Mouse (Mus musculus) olfactory bulb, adult 2 months (tissue): ENCODE results near the gene Gm49369. TPM values are rescaled to one million over a fixed set of nuclear protein-coding genes. Genes with fewer than 3 reads are reported as not detected.

ENCODE experiments used
- H3K27ac ChIP-seq: fragments of 200-500 bp; 2 replicates; pipeline ENCODE4 v1.5.1; 2012; ENCODE audit warnings: low read depth, low read length; ENCODE audit not compliant: insufficient read depth
- H3K4me1 ChIP-seq: fragments of 200-500 bp; 2 replicates; pipeline ENCODE4 v1.6.1; 2012; ENCODE audit warnings: low read length; ENCODE audit not compliant: control insufficient read depth, insufficient read depth
- H3K4me3 ChIP-seq: fragments of 200-500 bp; 2 replicates; pipeline ENCODE4 v1.5.1; 2012; ENCODE audit warnings: mild to moderate bottlenecking, low read depth, low read length, moderate library complexity; ENCODE audit not compliant: insufficient read depth
- CTCF ChIP-seq: fragments of 200-500 bp; IDR thresholded peaks from 2 replicates; pipeline ENCODE4 v1.5.1; 2012; ENCODE audit warnings: low read depth, mild to moderate bottlenecking, low read length, moderate library complexity; ENCODE audit not compliant: insufficient read depth
- POLR2A ChIP-seq: fragments of 200-500 bp; IDR thresholded peaks from 2 replicates; pipeline ENCODE4 v1.6.1; 2012; ENCODE audit warnings: mild to moderate bottlenecking, low read depth, low read length, moderate library complexity; ENCODE audit not compliant: insufficient read depth
- WGBS: fragments of 180-500 bp; shearing (Covaris S2); methylation state at CpG from one replicate; pipeline ENCODE4 v1.1.7; 2018; 5-methylcytosine and 5-hydroxymethylcytosine counted together
- polyA plus RNA-seq: library from polyadenylated mRNA; stranded (reverse); fragments of >200 nt; gene quantifications from 2 replicates; pipeline ENCODE4 v1.2.4, GENCODE M21; 2012; ENCODE audit warnings: low replicate concordance; ENCODE audit not compliant: missing spikeins, insufficient read depth, insufficient read length

The Gm49369 gene
- polyA plus RNA-seq, 1 experiment: not detected

DNA sequence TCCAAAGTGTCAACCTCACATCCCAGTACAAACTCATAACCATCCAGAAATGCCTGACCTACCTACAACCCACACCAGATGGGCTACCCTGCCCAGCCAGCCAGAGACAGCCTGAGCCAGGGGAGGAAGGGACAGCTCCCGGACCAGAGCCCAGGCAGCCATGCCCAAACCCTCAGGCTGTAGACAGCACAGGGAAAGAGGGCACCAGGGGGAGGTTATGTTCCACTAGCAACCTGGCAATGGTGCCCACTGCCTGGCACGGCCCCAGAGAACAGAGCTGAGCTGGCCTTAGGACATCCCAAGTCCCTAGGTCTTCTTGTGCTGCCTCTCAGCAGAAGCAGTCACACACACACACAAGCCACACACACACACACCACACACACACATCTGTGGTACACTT, 13.6 kb downstream of the Gm49369 start:
- no peak for TF ChIP-seq POLR2A
- TF ChIP-seq CTCF: no peak
- Histone ChIP-seq H3K4me3 (no peak overlapping the region), H3K4me1 (peaks cover 36% of the 10 kb centered on the region), H3K27ac (no peak overlapping the region)
- 78% methylated on average over 2 of the region's 2 CpGs for WGBS

- Histone ChIP-seq H3K27ac (no peak overlapping the region), H3K4me1 (0 out of 2 replicates have a peak, but pooled peaks cover 4% of the 10 kb centered on the region), H3K4me3 (no peak overlapping the region)
- WGBS: 75% methylated on average over 4 of the region's 4 CpGs
- TF ChIP-seq CTCF: no peak
- no peak for TF ChIP-seq POLR2A
Observed at GRCm38 (mm10) chr7:142363107-142363506, 19.4 kb downstream of the Gm49369 start.

GRCm38 (mm10) chr7:142360743-142361142, 21.7 kb downstream of the Gm49369 start:
- Histone ChIP-seq H3K4me1 (0 out of 2 replicates have a peak, but pooled peaks cover 4% of the 10 kb centered on the region), H3K27ac (no peak overlapping the region), H3K4me3 (no peak overlapping the region)
- TF ChIP-seq CTCF: no peak
- TF ChIP-seq POLR2A: no peak

DNA sequence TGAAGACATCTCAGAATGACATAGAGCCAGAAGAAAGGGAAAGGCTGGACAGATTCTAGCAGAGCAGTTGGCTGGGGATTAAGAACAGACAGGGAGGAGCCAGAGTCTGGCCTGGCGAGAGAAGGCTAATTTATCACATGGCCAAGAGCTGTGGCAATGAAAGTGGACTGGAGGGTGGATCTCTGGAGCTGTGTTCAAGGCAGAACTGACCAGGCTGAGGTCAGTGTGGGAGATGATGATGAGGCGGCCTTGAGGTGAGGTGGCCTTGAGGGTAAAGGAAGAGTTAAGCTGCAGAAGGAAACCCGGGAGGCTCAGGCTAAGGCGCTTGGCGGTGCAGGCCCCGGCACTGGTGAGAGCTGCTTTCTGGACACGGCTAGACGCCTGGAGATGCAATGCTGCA, 23.3 kb downstream of the Gm49369 start:
- no peak for TF ChIP-seq CTCF
- no peak for TF ChIP-seq POLR2A
- H3K4me1 ChIP-seq: 0 out of 2 replicates have a peak, but pooled peaks cover 4% of the 10 kb centered on the region
- WGBS: 73% methylated on average over 8 of the region's 8 CpGs
- no peak overlapping the region for H3K4me3 ChIP-seq
- H3K27ac ChIP-seq: no peak overlapping the region

GRCm38 (mm10) chr7:142357566-142357965, 24.9 kb downstream of the Gm49369 start:
- H3K4me3 ChIP-seq: no peak overlapping the region
- H3K27ac ChIP-seq: no peak overlapping the region
- 0 out of 2 replicates have a peak, but pooled peaks cover 4% of the 10 kb centered on the region for H3K4me1 ChIP-seq
- 88% methylated on average over 3 of the region's 3 CpGs for WGBS
- no peak for TF ChIP-seq CTCF
- no peak for TF ChIP-seq POLR2A

DNA sequence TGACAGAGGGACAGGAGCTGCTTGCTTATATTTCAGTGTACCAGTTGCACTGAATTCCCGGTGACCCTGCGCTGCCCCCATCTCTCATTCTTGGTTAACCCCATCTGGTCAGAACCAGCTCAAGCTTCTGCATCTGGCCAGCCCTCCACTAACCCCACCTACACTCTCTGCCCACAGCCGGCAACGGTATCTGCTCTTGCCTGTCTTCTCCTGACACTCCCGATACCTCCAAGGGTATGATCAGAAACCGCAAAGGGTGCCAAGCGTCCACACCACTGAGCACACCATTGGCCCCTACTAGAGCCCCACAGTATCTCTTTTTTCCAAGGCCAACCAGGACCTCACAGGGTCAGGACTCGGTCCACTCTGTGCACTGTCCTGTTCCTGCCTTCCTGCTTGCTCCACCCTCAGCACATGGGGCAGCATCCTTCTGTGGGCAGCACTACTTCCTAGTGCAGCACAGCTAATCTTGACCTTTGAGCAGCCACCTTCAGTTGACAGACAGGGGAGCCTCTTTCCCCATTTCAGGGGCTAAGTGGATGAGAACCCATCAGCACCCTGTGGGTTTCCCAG, 27.7 kb downstream of the Gm49369 start:
- TF ChIP-seq CTCF (no peak), POLR2A (no peak)

DNA sequence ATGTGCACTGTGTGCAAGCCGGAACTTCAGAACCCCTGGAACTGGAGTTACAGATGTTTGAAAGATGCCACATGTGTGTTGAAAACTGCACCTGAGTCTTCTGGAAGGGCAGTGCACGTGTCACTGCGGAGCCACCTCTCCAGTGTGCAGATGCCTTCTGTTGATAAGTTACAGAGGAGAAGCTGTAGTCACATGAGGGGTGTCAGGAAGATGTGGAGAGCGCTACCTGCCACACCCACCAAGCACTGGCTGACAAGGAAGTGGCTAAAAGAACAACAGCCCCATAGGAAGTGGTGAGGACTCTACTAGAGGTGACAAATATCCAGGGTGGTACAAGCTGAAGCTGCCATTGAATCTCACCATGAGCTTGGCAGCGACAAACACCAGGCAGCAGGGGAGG, 28.6 kb downstream of the Gm49369 start:
- Histone ChIP-seq H3K4me1 (peaks cover 5% of the 10 kb centered on the region), H3K27ac (no peak overlapping the region), H3K4me3 (no peak overlapping the region)
- no peak for TF ChIP-seq POLR2A
- WGBS: 76% methylated on average over 5 of the region's 5 CpGs

More for the DNA sequence above, 27.7 kb downstream of the Gm49369 start:
- H3K27ac ChIP-seq: no peak overlapping the region
- H3K4me1 ChIP-seq: 0 out of 2 replicates have a peak, but pooled peaks cover 4% of the 10 kb centered on the region
- no peak overlapping the region for H3K4me3 ChIP-seq
- WGBS: 85% methylated on average over 8 of the region's 8 CpGs

GRCm38 (mm10) chr7:142351569-142351968, 30.9 kb downstream of the Gm49369 start:
- no peak for TF ChIP-seq POLR2A
- no peak for TF ChIP-seq CTCF
- WGBS: 65% methylated on average over 5 of the region's 5 CpGs
- H3K27ac ChIP-seq: no peak overlapping the region
- no peak overlapping the region for H3K4me3 ChIP-seq
- peaks cover 5% of the 10 kb centered on the region for H3K4me1 ChIP-seq

- WGBS: 21% methylated on average over 9 of the region's 9 CpGs
- Histone ChIP-seq H3K4me1 (peaks cover 5% of the 10 kb centered on the region), H3K4me3 (no peak overlapping the region), H3K27ac (no peak overlapping the region)
- TF ChIP-seq CTCF (no peak), POLR2A (no peak)
Observed at GRCm38 (mm10) chr7:142349308-142349961, 33.0 kb downstream of the Gm49369 start.

DNA sequence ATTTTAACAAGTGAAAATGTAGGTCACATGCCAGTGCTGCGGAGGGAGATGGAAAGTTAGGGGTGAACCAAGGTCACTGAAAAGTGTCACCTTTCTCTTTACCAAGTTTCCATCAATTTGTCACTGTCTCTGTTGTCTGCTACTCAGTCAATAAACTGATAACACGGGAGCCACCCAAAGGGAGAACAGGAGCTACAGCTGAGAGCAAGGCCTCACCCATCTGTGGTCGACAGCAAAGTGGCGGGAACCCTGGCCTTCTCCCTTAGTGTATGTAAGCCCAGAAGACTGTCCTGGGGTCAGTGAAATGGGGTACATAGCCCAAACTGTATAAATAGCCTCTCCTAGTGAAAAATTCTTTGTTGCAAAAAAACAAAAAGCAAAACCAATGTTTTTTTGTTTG, 34.9 kb downstream of the Gm49369 start:
- no peak for TF ChIP-seq CTCF
- no peak for TF ChIP-seq POLR2A
- H3K4me1 ChIP-seq: peaks cover 5% of the 10 kb centered on the region
- WGBS: 93% methylated on average over 4 of the region's 4 CpGs
- H3K4me3 ChIP-seq: no peak overlapping the region
- no peak overlapping the region for H3K27ac ChIP-seq
